Mouse (Mus musculus): Measurements from ENCODE around the gene Tas2r102. TPM values are rescaled to one million over a fixed set of nuclear protein-coding genes. Genes with fewer than 3 reads are reported as not detected.

Gene Tas2r102
- total RNA-seq (2012; rRNA removed) (not detected in 2 replicates), total RNA-seq (2014; rRNA removed) (not detected in 2 replicates), polyA plus RNA-seq (2012; ENCODE audit: insufficient read length, low read depth) (not detected in 2 replicates)

- Histone ChIP-seq H3K79me2 (replicated peaks; ENCODE audit: control insufficient read depth, extremely low read depth, insufficient read depth, poor library complexity, severe bottlenecking) (no peaks in the 10 kb centered on the region), H3K4me2 (ENCODE audit: insufficient read depth, low read depth, poor library complexity, severe bottlenecking) (no peak within 1 kb of the TSS), H3K36me3 (replicated peaks in 1 of 2; ENCODE audit: control insufficient read depth in 1 of 2, insufficient read depth in 1 of 2, low read length in 1 of 2) (no peaks in the 10 kb centered on the region), H3K27ac (ENCODE audit: insufficient read depth, low read depth) (no peak within 1 kb of the TSS), H3K4me1 (ENCODE audit: control insufficient read depth in 1 of 2, insufficient read depth in 2 of 2) (no peaks in the 10 kb centered on the region), H3K27me3 (replicated peaks) (no peaks in the 10 kb centered on the region), H3K9me3 (replicated peaks; ENCODE audit: low read length) (peaks cover 19% of the 10 kb centered on the region), H3K4me3 (replicated peaks in 1 of 3; ENCODE audit: low read depth in 2 of 3, low read length in 2 of 3, poor library complexity in 1 of 3) (no peak within 1 kb of the TSS), H3K9ac (ENCODE audit: insufficient read depth, low read depth) (no peak within 1 kb of the TSS)
- in situ Hi-C loops (cut with MboI; ENCODE audit: low pct_ligation_motif_present, low pct_unique_long_range_greater_than_20kb, low sequenced_read_pairs) = no loop called here
- dilution Hi-C loops (cut with MboI; ENCODE audit: extremely low pct_ligation_motif_present, extremely low pct_unique_long_range_greater_than_20kb, low sequenced_read_pairs) = no loop called here
- DNase-seq (ENCODE audit: extremely low read depth) = no peak
- TF ChIP-seq TCF12 (IDR thresholded peaks at IDR 0.05; ENCODE audit: low read depth, low read length) (no peak), USF1 (IDR thresholded peaks at IDR 0.05; ENCODE audit: low read depth, low read length) (no peak), SMC3 (IDR thresholded peaks at IDR 0.05; ENCODE audit: low read depth, low read length) (no peak), MYC (IDR thresholded peaks at IDR 0.05; ENCODE audit: low read depth, low read length) (no peak), GABPA (IDR thresholded peaks at IDR 0.05; ENCODE audit: insufficient replicate concordance, low read depth, low read length) (no peak), MEF2A (IDR thresholded peaks at IDR 0.05; ENCODE audit: borderline replicate concordance, low read depth, low read length) (no peak), CHD1 (IDR thresholded peaks at IDR 0.05; ENCODE audit: low read depth, low read length) (no peak), ZKSCAN1 (IDR thresholded peaks at IDR 0.05; ENCODE audit: borderline replicate concordance, low read depth, low read length) (no peak)
Measured at GRCm38 (mm10) chr6:132761831-132762230, at the start of gene Tas2r102. Tas2r102 (plus strand) TSS chr6:132762131.

- dilution Hi-C loops (cut with MboI; ENCODE audit: extremely low pct_ligation_motif_present, extremely low pct_unique_long_range_greater_than_20kb, low sequenced_read_pairs) = no loop called here
- Histone ChIP-seq H3K4me2 (ENCODE audit: insufficient read depth, low read depth, poor library complexity, severe bottlenecking) (no peak within 1 kb of the TSS), H3K79me2 (replicated peaks; ENCODE audit: control insufficient read depth, extremely low read depth, insufficient read depth, poor library complexity, severe bottlenecking) (no peaks in the 10 kb centered on the region), H3K9ac (ENCODE audit: insufficient read depth, low read depth) (no peak within 1 kb of the TSS), H3K36me3 (replicated peaks in 1 of 2; ENCODE audit: control insufficient read depth in 1 of 2, insufficient read depth in 1 of 2, low read length in 1 of 2) (no peaks in the 10 kb centered on the region), H3K4me3 (replicated peaks in 1 of 3; ENCODE audit: low read depth in 2 of 3, low read length in 2 of 3, poor library complexity in 1 of 3) (no peak within 1 kb of the TSS), H3K27me3 (replicated peaks) (no peaks in the 10 kb centered on the region), H3K9me3 (replicated peaks; ENCODE audit: low read length) (peaks cover 16% of the 10 kb centered on the region), H3K4me1 (ENCODE audit: control insufficient read depth in 1 of 2, insufficient read depth in 2 of 2) (no peaks in the 10 kb centered on the region), H3K27ac (ENCODE audit: insufficient read depth, low read depth) (no peak within 1 kb of the TSS)
- TF ChIP-seq ZMIZ1 (IDR thresholded peaks at IDR 0.05; ENCODE audit: low read depth, low read length) (no peak), MXI1 (IDR thresholded peaks at IDR 0.05; ENCODE audit: low read depth, low read length) (no peak), RCOR1 (conservative IDR thresholded peaks at IDR 0.05; ENCODE audit: low read depth, low read length) (no peak), TCF12 (IDR thresholded peaks at IDR 0.05; ENCODE audit: low read depth, low read length) (no peak), MEF2A (IDR thresholded peaks at IDR 0.05; ENCODE audit: borderline replicate concordance, low read depth, low read length) (no peak), CHD1 (IDR thresholded peaks at IDR 0.05; ENCODE audit: low read depth, low read length) (no peak), NRF1 (IDR thresholded peaks at IDR 0.05; ENCODE audit: low read depth, low read length) (no peak), SIN3A (IDR thresholded peaks at IDR 0.05; ENCODE audit: low read length) (no peak), ZKSCAN1 (IDR thresholded peaks at IDR 0.05; ENCODE audit: borderline replicate concordance, low read depth, low read length) (no peak), GABPA (IDR thresholded peaks at IDR 0.05; ENCODE audit: insufficient replicate concordance, low read depth, low read length) (no peak), BHLHE40 (IDR thresholded peaks at IDR 0.05; ENCODE audit: low read depth, low read length) (no peak), POLR2A (IDR thresholded peaks at IDR 0.05; ENCODE audit: low read depth, low read length) (no peak), USF1 (IDR thresholded peaks at IDR 0.05; ENCODE audit: low read depth, low read length) (no peak), IRF4 (IDR thresholded peaks at IDR 0.05; ENCODE audit: low read depth, low read length) (no peak), E2F4 (IDR thresholded peaks at IDR 0.05; ENCODE audit: insufficient replicate concordance, low read depth, low read length) (no peak), ZNF384 (IDR thresholded peaks at IDR 0.05; ENCODE audit: low read depth, low read length) (no peak), KAT2A (IDR thresholded peaks at IDR 0.05; ENCODE audit: insufficient replicate concordance, low read length) (no peak), UBTF (IDR thresholded peaks at IDR 0.05; ENCODE audit: low read depth, low read length) (no peak), RAD21 (IDR thresholded peaks at IDR 0.05; ENCODE audit: low read depth, low read length) (no peak)
- in situ Hi-C loops (cut with MboI; ENCODE audit: low pct_ligation_motif_present, low pct_unique_long_range_greater_than_20kb, low sequenced_read_pairs) = no loop called here
- DNase-seq (ENCODE audit: extremely low read depth) = no peak
Measured at GRCm38 (mm10) chr6:132737935-132738334, 24.0 kb upstream of the Tas2r102 start, which contains the start of gene Tas2r115. Tas2r115 (minus strand) TSS chr6:132738035.
